Mouse (Mus musculus) forebrain, embryonic 16.5 days (tissue): ENCODE results near the gene Gm28305. TPM values are rescaled to one million over a fixed set of nuclear protein-coding genes. Genes with fewer than 3 reads are reported as not detected.

Experiments
- ATAC-seq: fragments of 200-750 bp; cut with Nextera tagmentation; 2 replicates; pipeline ENCODE4 v1.8.0; 2017; ENCODE audit warnings: mild to moderate bottlenecking, moderate library complexity
- H3K27ac ChIP-seq: fragments of 300-500 bp; sonication (generic); 2 replicates; pipeline ENCODE4 v1.5.1; 2014; ENCODE audit warnings: low read length, control low read depth
- H3K27me3 ChIP-seq: fragments of 300-500 bp; sonication (generic); replicated peaks from 2 replicates; pipeline ENCODE4 v1.6.1; 2014; ENCODE audit warnings: low read length; ENCODE audit not compliant: control insufficient read depth, insufficient read depth
- H3K36me3 ChIP-seq: fragments of 300-500 bp; sonication (generic); 2 replicates; pipeline ENCODE4 v1.6.1; 2014; ENCODE audit not compliant: control insufficient read depth, insufficient read depth
- H3K4me1 ChIP-seq: fragments of 300-500 bp; sonication (generic); replicated peaks from 2 replicates; pipeline ENCODE4 v1.6.1; 2014; ENCODE audit warnings: low read length; ENCODE audit not compliant: control insufficient read depth, insufficient read depth
- H3K4me2 ChIP-seq: fragments of 300-500 bp; sonication (generic); 2 replicates; pipeline ENCODE4 v1.6.1; 2014; ENCODE audit warnings: mild to moderate bottlenecking, low read length, control low read depth
- H3K4me3 ChIP-seq: fragments of 300-500 bp; sonication (generic); replicated peaks from 2 replicates; pipeline ENCODE4 v1.5.1; 2014; ENCODE audit warnings: mild to moderate bottlenecking, low read length, control low read depth
- H3K9ac ChIP-seq: fragments of 300-500 bp; sonication (generic); replicated peaks from 2 replicates; pipeline ENCODE4 v1.6.1; 2014; ENCODE audit warnings: low read depth, low read length, control low read depth
- H3K9me3 ChIP-seq: fragments of 300-500 bp; sonication (generic); 2 replicates; pipeline ENCODE4 v1.6.1; 2016; ENCODE audit warnings: low read length; ENCODE audit not compliant: control insufficient read depth
- WGBS: fragments of 180-500 bp; shearing (Covaris S2); extraction: QIAGEN DNeasy Blood & Tissue Kit; methylation state at CpG from one replicate; pipeline ENCODE4 v1.1.7; 2014; 5-methylcytosine and 5-hydroxymethylcytosine counted together
- polyA plus RNA-seq: library from polyadenylated mRNA; unstranded; fragments of >200 nt; fragmentation: Nextera tagmentation; extraction: Ambion mirVana; gene quantifications from 2 replicates; pipeline ENCODE4 v1.2.1, GENCODE M21; 2015

Gm28305 gene
- polyA plus RNA-seq, 1 experiment from 2014 or later = not detected

DNA sequence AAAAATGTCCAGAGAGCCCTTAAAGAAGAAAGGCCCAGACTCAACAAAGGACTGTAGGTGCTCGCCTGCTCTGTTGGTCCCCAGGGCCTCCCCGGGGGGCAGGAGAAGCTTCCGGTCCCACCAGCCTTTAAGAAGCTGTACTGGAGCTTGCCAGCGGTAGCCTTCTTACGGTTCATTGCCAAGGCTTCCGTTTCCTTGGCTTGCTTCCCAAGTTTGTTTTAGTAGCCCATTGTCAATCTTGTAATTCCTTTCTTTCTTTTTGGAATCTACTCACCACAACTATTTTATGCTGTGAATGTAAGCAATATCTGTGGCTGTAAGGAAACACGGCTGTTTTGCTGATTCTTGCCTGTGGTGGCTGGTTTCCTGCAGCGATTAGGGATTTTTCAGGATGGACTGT lies 48.1 kb downstream of the Gm28305 start:
- H3K4me2 ChIP-seq = no peak overlapping the region; the same call in 1 of the 2 replicates
- WGBS = 19% methylated on average over 8 of the region's 8 CpGs
- H3K36me3 ChIP-seq = no peaks in the 10 kb centered on the region
- H3K4me1 ChIP-seq = peaks cover 7% of the 10 kb centered on the region; the same call in 1 of the 2 replicates
- no peaks in the 10 kb centered on the region for H3K27me3 ChIP-seq
- H3K9ac ChIP-seq = no peak overlapping the region
- no peaks in the 10 kb centered on the region for H3K9me3 ChIP-seq
- H3K27ac ChIP-seq = no peak overlapping the region
- ATAC-seq = 0 out of 2 replicates have a peak, but pooled peaks have one; percentile 40
- H3K4me3 ChIP-seq = no peak overlapping the region

DNA sequence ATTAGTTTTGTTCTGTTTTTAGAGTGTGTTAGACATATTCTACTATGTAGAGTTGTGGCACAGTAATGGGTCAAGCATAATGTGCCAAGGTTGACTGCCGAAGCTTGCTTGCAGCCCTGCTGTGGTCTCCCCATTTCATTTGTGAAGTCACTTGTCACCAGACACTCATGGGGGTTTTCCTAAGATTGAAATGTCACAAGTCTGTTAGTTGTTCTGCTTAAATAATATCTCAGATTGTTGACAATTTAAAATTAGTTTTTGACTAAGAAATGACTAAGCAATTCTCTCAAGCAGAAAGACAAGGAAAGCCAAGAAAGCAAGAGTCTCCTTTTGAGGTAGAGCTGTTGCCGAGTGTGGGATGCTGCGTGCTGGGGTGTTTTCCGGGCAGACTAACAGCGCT lies 52.5 kb downstream of the Gm28305 start:
- H3K36me3 ChIP-seq = no peaks in the 10 kb centered on the region
- H3K27me3 ChIP-seq = no peaks in the 10 kb centered on the region
- ATAC-seq = no peak

DNA sequence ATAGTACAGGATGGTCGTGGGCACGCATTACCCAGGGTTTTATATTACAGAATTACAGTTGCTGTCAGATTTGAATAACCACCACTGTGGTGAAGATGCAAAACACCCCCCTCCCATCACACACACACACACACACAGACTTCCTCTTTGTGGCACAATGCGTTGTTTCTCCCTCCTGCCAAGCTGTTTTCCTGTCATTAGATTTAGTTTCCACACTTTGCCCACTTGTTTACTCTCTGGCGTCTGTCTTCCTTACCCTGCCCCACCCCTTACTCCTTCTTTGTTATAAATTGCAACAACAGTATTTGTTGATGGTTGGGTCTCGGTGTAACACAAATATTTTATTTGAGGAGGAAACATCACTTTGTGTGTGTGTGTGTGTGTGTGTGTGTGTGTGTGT lies 57.8 kb downstream of the Gm28305 start:
- Histone ChIP-seq H3K36me3 (no peaks in the 10 kb centered on the region), H3K9ac (no peak overlapping the region), H3K4me1 (no peaks in the 10 kb centered on the region; the same call in 1 of the 2 replicates), H3K4me3 (no peak overlapping the region), H3K9me3 (no peaks in the 10 kb centered on the region), H3K27me3 (no peaks in the 10 kb centered on the region), H3K27ac (no peak overlapping the region), H3K4me2 (no peak overlapping the region)
- no peak for ATAC-seq
- WGBS = 74% methylated on average over 5 of the region's 5 CpGs

More for the DNA sequence above, 52.5 kb downstream of the Gm28305 start:
- Histone ChIP-seq H3K27ac (no peak overlapping the region), H3K4me3 (no peak overlapping the region), H3K4me2 (no peak overlapping the region), H3K9me3 (no peaks in the 10 kb centered on the region), H3K4me1 (peaks cover 7% of the 10 kb centered on the region; the same call in 1 of the 2 replicates), H3K9ac (no peak overlapping the region)
- 92% methylated on average over 5 of the region's 5 CpGs for WGBS

DNA sequence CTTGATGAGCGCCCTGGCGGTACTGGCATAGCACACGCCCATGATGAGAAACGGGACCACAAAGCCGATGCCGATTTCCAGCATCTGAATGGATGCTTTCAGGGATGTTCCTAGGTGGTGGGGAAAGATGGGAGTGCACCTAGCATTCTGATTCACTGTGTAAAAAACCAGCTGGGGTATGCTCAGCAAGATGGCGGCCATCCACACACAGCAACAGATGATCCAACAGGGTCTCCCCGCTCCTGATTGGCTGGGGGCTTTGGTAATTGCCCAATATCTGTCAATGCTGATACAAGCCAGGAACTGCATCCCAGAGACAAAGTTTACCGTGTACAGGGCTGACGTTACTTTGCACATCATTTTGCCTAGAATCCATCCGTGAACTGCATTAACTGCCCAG lies 58.6 kb downstream of the Gm28305 start:
- Histone ChIP-seq H3K36me3 (no peaks in the 10 kb centered on the region), H3K4me3 (no peak overlapping the region)
- 94% methylated on average over 11 of the region's 11 CpGs for WGBS

DNA sequence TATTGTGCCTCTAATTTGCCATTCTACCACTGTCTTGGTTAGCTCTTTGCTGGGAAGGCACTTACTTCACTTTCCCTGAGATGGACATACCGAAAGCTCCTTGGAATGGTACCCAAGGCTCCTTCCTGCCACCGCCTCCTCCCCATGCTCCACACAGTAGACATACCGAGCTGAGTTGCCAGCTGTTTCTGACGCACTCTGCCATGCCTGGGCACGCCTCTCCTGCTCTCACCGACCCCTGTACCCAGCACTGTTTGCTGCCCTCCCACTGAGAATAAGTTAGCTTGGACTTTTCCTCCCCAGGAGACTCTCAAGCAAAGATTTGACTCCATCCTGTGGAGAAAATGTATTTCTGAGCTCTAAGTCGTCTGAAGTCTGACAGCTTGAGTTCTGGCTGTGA lies 60.4 kb downstream of the Gm28305 start:
- H3K4me3 ChIP-seq = no peak overlapping the region
- H3K27me3 ChIP-seq = no peaks in the 10 kb centered on the region
- no peak overlapping the region for H3K9ac ChIP-seq
- 48% methylated on average over 7 of the region's 7 CpGs for WGBS
- ATAC-seq = no peak
- H3K4me1 ChIP-seq = no peaks in the 10 kb centered on the region; the same call in 1 of the 2 replicates
- no peaks in the 10 kb centered on the region for H3K36me3 ChIP-seq
- H3K4me2 ChIP-seq = no peak overlapping the region
- no peaks in the 10 kb centered on the region for H3K9me3 ChIP-seq
- no peak overlapping the region for H3K27ac ChIP-seq

More for the DNA sequence above, 58.6 kb downstream of the Gm28305 start:
- Histone ChIP-seq H3K27me3 (no peaks in the 10 kb centered on the region), H3K4me2 (no peak overlapping the region), H3K4me1 (no peaks in the 10 kb centered on the region; the same call in 1 of the 2 replicates), H3K9ac (no peak overlapping the region), H3K9me3 (no peaks in the 10 kb centered on the region), H3K27ac (no peak overlapping the region)
- ATAC-seq = no peak

DNA sequence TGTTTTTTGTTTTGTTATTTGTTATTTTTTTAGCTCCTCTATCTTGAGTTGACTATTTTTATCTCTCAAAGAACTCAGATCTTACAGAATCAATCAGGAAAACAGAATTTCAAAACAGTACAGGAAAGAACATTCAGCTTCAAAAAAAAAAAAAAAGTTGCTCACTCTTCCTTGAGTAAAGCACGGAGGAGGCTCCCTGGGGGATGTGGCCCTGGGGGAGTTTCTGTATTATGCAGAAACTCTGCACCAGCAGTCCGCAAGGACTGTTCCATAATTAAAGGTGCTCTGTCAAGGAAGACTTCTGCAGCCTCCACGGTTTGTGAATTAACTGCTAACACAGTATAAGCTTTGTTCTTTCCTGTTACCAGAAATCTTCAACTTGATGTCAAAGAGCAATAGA lies 61.0 kb downstream of the Gm28305 start:
- Histone ChIP-seq H3K4me1 (no peaks in the 10 kb centered on the region; the same call in 1 of the 2 replicates), H3K4me2 (no peak overlapping the region), H3K27ac (no peak overlapping the region), H3K9me3 (no peaks in the 10 kb centered on the region), H3K9ac (no peak overlapping the region), H3K36me3 (no peaks in the 10 kb centered on the region), H3K27me3 (no peaks in the 10 kb centered on the region), H3K4me3 (no peak overlapping the region)
- ATAC-seq = no peak
- 12% methylated on average over 3 of the region's 3 CpGs for WGBS

DNA sequence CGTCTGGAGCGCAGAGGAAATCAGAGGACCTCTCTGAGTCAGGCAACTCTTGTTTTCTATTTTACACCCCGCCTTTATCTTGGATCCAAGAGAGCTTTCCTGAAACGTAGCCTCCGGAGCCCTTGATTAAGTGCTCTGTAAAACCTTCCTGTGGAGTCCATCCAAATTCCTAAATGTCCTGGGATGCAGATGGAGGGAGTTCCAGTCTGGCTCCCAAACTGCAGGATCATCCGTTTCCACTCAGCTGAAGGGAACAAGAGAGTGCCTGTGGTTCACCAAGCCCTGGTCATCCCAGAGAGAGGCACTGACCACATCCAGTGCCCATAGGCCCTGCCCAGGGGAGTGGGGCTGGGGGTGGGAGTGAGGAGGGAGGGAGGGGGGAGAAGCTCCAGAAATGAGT lies 61.8 kb downstream of the Gm28305 start:
- Histone ChIP-seq H3K27me3 (no peaks in the 10 kb centered on the region), H3K4me1 (no peaks in the 10 kb centered on the region; the same call in 1 of the 2 replicates), H3K4me3 (no peak overlapping the region), H3K36me3 (no peaks in the 10 kb centered on the region), H3K27ac (no peak overlapping the region), H3K9me3 (no peaks in the 10 kb centered on the region), H3K4me2 (no peak overlapping the region), H3K9ac (no peak overlapping the region)
- WGBS = 25% methylated on average over 6 of the region's 6 CpGs
- ATAC-seq = no peak

DNA sequence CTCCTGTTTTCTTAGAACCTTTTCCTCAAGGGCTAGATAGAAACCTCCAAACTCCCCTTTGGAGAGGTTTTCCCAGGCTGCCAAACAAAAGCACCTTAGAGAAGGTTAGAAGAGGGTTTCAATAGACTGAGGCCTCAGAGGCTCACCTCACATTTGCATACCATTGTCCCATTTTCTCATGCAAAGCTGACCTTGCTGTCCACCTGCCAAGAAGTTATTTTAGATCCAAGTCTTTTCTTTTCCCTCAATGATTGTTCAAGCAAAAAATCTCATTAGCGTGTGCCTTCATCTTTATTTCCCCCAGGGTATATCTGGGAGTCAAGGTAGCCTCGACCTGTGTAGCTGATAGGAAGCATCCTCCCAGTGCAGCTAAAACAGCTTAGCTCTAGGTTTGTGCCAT lies 62.4 kb downstream of the Gm28305 start:
- H3K4me1 ChIP-seq = no peaks in the 10 kb centered on the region; the same call in 1 of the 2 replicates
- no peaks in the 10 kb centered on the region for H3K27me3 ChIP-seq
- H3K36me3 ChIP-seq = no peaks in the 10 kb centered on the region
- H3K9ac ChIP-seq = no peak overlapping the region
- 16% methylated on average over 2 of the region's 2 CpGs for WGBS
- ATAC-seq = no peak
- no peak overlapping the region for H3K4me2 ChIP-seq
- H3K4me3 ChIP-seq = no peak overlapping the region
- H3K9me3 ChIP-seq = no peaks in the 10 kb centered on the region
- H3K27ac ChIP-seq = no peak overlapping the region

DNA sequence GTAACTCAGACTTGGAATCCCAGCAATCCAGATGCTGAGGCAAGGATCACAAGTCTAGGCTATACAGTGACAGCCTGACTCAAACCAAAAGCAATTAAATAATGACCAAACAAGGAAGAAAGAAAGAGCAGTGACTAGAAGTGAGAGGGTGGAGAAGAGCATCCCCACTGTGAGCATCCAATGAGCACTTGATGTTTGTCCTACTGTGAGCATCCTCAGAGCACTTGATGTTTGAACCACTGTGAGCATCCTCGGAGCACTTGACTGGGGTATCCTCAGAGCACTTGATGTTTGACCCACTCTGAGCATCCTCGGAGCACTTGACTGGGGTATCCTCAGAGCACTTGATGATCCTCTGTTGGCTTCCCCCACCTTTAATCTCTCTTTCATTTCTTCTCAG lies 64.5 kb downstream of the Gm28305 start:
- ATAC-seq = no peak
- Histone ChIP-seq H3K4me3 (no peak overlapping the region), H3K27ac (no peak overlapping the region), H3K4me2 (no peak overlapping the region), H3K9me3 (no peaks in the 10 kb centered on the region), H3K9ac (no peak overlapping the region), H3K4me1 (no peaks in the 10 kb centered on the region; the same call in 1 of the 2 replicates), H3K27me3 (no peaks in the 10 kb centered on the region), H3K36me3 (no peaks in the 10 kb centered on the region)
- 79% methylated on average over 2 of the region's 2 CpGs for WGBS

DNA sequence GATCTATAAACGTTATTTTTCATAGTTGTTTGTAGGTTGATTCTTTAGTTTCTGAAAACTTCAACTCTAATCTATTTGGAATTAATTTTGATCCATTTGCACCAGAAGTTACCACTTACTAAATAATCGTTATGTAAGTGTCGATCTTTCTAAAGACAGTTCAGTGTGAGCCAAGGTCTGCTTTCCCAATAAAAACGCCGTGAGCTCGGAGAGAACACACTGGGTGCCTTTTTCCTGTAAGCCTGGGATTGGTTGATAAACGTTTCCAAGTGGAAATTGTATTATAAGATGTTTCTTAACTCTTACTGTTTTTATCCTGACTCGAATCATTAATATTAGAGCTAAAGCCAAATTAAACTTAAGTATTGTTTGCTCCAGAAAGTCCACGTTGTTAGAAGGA lies 66.5 kb downstream of the Gm28305 start:
- H3K4me3 ChIP-seq = no peak overlapping the region
- 81% methylated on average over 9 of the region's 9 CpGs for WGBS
- H3K27me3 ChIP-seq = no peaks in the 10 kb centered on the region
- no peaks in the 10 kb centered on the region for H3K36me3 ChIP-seq
- peaks cover 4% of the 10 kb centered on the region; the same call in 1 of the 2 replicates for H3K9me3 ChIP-seq
- no peak overlapping the region for H3K9ac ChIP-seq
- H3K27ac ChIP-seq = no peak overlapping the region
- ATAC-seq = no peak
- H3K4me1 ChIP-seq = no peaks in the 10 kb centered on the region; the same call in 1 of the 2 replicates
- H3K4me2 ChIP-seq = no peak overlapping the region
